Mouse (Mus musculus): ENCODE measurements at regions not wholly inside any gene's neighbourhood (a gene's known extent, or its start where the extent isn't known, plus 50 kb on each side); places are given as distances from the start of the nearest gene placed in this dataset.

DNA sequence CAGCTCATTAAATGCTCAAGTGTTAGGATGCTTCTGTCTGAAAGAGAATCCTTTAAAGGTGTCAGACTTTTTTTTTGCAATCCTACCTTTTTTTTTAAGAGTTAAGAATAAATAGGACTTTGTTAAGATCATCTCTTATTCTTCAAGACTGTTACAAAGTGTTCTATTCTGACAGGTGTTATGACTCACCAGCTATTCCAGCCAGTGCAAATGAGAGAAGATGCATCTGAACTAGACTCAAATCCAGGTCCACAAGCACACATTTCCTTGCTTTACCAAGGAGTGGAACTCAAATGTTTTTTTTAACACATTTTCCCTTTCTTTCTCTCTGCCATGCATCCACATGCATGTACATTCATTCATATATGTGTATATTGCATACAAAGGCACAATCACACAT lies 98.4 kb upstream of the Atp10a start:
- no peak overlapping the region for H3K27ac ChIP-seq (replicated peaks)
- H3K4me3 ChIP-seq, result no peak overlapping the region
- no peak overlapping the region for H3K4me2 ChIP-seq (replicated peaks)
- no peak for ATAC-seq (replicated peaks)
- H3K36me3 ChIP-seq, result no peaks in the 10 kb centered on the region
- H3K9ac ChIP-seq (replicated peaks), result no peak overlapping the region
- no peaks in the 10 kb centered on the region for H3K27me3 ChIP-seq
- no peaks in the 10 kb centered on the region for H3K4me1 ChIP-seq
- no peaks in the 10 kb centered on the region for H3K9me3 ChIP-seq

DNA sequence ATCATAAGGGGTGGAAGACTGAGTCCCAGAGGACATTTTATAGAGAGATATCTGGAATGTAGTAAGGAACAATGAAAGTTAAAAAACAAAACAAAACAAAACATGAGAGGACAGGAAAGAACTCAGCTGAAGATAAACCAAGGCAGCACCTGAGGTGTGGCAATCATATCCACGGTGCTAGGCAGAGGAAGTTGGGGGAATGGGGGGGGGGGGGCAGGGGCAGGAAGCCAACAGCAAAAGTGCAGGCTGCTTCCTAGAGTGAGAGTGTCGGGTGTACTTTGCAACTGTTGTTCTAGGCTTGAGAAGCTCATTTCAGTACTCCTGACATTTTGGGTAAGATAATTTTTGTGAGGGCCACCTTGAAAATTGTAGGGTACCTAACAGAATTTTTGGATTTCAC lies 87.2 kb upstream of the Atp10a start:
- 74% methylated on average over 2 of the region's 2 CpGs for WGBS

DNA sequence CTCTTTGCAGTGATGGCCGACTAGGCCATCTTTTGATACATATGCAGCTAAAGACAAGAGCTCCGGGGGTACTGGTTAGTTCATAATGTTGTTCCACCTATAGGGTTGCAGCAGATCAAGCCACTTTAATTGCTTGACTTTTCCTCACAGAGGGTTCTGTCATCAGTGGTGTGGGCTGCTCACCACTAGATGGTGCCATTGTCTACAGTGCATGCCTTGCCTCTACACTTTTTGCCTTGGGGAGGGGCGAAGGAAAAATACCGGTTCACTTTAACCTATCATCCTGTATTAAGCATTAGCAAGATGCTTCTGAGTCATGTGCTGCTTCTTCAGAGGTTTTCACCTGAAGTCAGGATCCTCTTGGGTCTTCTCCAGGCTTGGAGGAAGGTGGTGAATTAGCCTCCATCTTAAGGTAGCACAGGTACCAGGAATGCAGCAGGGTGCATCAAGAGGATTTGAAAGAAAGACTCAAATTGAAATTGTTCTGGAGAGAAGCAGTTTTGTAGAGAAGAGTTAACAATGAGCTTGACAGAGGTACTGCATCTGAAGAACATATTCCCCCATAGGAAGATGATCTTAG lies 71.6 kb upstream of the Atp10a start:
- Histone ChIP-seq H3K27ac (replicated peaks) (no peak overlapping the region), H3K27me3 (no peaks in the 10 kb centered on the region), H3K9me3 (no peaks in the 10 kb centered on the region), H3K36me3 (no peaks in the 10 kb centered on the region), H3K4me2 (replicated peaks) (no peak overlapping the region), H3K9ac (replicated peaks) (no peak overlapping the region), H3K4me3 (no peak overlapping the region), H3K4me1 (no peaks in the 10 kb centered on the region)
- WGBS, result 36% methylated on average over 4 of the region's 4 CpGs
- ATAC-seq (replicated peaks), result peak; percentile 81

More for the DNA sequence above, 87.2 kb upstream of the Atp10a start:
- H3K27ac ChIP-seq (replicated peaks), result no peak overlapping the region
- H3K4me1 ChIP-seq, result no peaks in the 10 kb centered on the region
- H3K9me3 ChIP-seq, result no peaks in the 10 kb centered on the region
- no peak for ATAC-seq (replicated peaks)
- H3K27me3 ChIP-seq, result no peaks in the 10 kb centered on the region
- H3K9ac ChIP-seq (replicated peaks), result no peak overlapping the region
- H3K36me3 ChIP-seq, result no peaks in the 10 kb centered on the region
- H3K4me2 ChIP-seq (replicated peaks), result no peak overlapping the region
- no peak overlapping the region for H3K4me3 ChIP-seq

DNA sequence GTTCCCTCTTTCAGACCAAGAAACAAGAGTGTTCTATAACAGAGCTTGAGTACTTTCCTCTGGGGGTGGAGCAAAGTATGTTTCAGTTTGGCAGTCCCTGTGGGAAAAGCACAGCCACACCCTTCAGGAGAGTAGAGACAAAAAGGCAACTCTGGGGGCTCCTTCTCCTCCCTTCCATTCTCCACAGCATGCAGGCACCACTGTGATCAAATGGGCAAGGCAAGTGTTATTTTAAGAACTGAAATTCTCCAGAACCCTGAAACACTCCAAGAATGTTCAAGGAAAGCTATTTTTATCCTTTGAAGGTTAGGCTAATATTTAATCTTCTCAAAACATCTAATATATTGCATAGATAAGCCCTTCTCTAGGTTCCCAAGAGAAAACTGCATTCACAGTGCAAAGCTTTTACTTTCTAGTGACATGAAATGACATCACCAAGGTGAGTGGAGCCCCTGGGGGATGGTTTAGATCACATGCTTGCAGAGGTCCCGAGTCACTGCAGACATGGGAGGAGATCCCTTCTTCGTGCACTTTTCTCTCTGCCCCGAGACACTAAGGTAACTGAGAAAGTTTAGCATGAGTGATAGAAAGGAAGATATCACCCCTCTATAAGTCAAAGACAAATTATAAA lies 70.2 kb upstream of the Atp10a start:
- ATAC-seq (replicated peaks), result no peak
- Histone ChIP-seq H3K4me2 (replicated peaks) (no peak overlapping the region), H3K36me3 (no peaks in the 10 kb centered on the region), H3K9me3 (no peaks in the 10 kb centered on the region), H3K27ac (replicated peaks) (no peak overlapping the region), H3K27me3 (no peaks in the 10 kb centered on the region), H3K4me1 (no peaks in the 10 kb centered on the region), H3K4me3 (no peak overlapping the region), H3K9ac (replicated peaks) (no peak overlapping the region)
- WGBS, result 84% methylated on average over 3 of the region's 3 CpGs

DNA sequence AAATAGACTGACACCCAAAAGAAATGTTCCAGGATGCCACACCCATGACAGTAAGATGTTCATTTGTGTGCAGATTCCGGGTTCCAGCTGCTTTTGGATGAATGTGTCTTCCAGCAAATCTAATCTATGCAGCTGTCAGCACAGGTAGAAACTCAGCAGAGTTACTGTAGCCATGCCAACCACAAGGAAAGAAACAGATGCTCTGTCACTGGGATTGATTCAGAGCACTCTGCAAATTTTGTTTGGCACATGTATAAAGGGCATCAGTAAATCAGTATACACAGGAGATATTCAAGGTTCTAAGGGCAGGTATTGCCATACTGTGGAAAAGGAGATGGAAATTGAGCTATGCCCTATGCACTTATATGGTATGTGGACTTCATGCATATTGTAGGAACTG lies 60.0 kb upstream of the Atp10a start:
- ATAC-seq (replicated peaks), result no peak
- Histone ChIP-seq H3K4me2 (replicated peaks) (no peak overlapping the region), H3K27ac (replicated peaks) (no peak overlapping the region), H3K4me1 (no peaks in the 10 kb centered on the region), H3K9me3 (no peaks in the 10 kb centered on the region), H3K27me3 (no peaks in the 10 kb centered on the region), H3K4me3 (no peak overlapping the region), H3K36me3 (no peaks in the 10 kb centered on the region), H3K9ac (replicated peaks) (no peak overlapping the region)
- 75% methylated on average over 1 of the region's 1 CpGs for WGBS
